Mouse (Mus musculus) CH12.LX (cell line): Measurements from ENCODE around the gene Cyp4f17. TPM values are rescaled to one million over a fixed set of nuclear protein-coding genes. Genes with fewer than 3 reads are reported as not detected.
A peak's percentile ranks its signal among the peaks of the same experiment; 100 is the strongest.
"Not testable (repeated sequence)": the region's sequence is repeated elsewhere in the genome, so short reads cannot be mapped to it uniquely, and the experiment has no call there.

Experiments used
- DNase-seq: peaks from one replicate; pipeline ENCODE4 v3.0.0-alpha.2; 2013; ENCODE audit errors: extremely low read depth
- H3K27ac ChIP-seq: 2 replicates; pipeline ENCODE4 v1.5.1; 2012; ENCODE audit warnings: low read depth, mild to moderate bottlenecking, control low read depth, moderate library complexity; ENCODE audit not compliant: insufficient read depth
- H3K27me3 ChIP-seq: replicated peaks from 2 replicates; pipeline ENCODE3; 2012; ENCODE audit warnings: inconsistent platforms
- H3K36me3 ChIP-seq, 2 experiments: replicated peaks in 1 of 2; 2 replicates each; pipeline versions ENCODE3 to v1.6.1; 2012; ENCODE audit warnings: inconsistent platforms in 1 of 2, low read length in 1 of 2, mild to moderate bottlenecking in 1 of 2, mixed read lengths in 1 of 2, moderate library complexity in 1 of 2; ENCODE audit not compliant: control insufficient read depth in 1 of 2, insufficient read depth in 1 of 2
- H3K4me1 ChIP-seq, 2 experiments: 2 replicates each; pipeline ENCODE4 v1.6.1; 2012; ENCODE audit warnings: inconsistent platforms in 1 of 2, moderate library complexity in 1 of 2; ENCODE audit not compliant: insufficient read depth in 2 of 2, control insufficient read depth in 1 of 2
- H3K4me2 ChIP-seq: 2 replicates; pipeline ENCODE4 v1.6.1; 2012; ENCODE audit warnings: low read depth, mild to moderate bottlenecking, control low read depth; ENCODE audit not compliant: poor library complexity, insufficient read depth, severe bottlenecking
- H3K4me3 ChIP-seq, 3 experiments: fragments of 150-350 bp in 1 of 3; sonication (generic) in 1 of 3; replicated peaks in 1 of 3; 2 replicates each; pipeline versions ENCODE3 to v1.5.1; 2011 to 2012; ENCODE audit warnings: low read depth in 2 of 3, low read length in 2 of 3, mild to moderate bottlenecking in 2 of 3, moderate library complexity in 2 of 3, control low read depth in 1 of 3, improper control_type of control experiment in 1 of 3, inconsistent platforms in 1 of 3, mixed read lengths in 1 of 3; ENCODE audit not compliant: poor library complexity in 1 of 3
- H3K79me2 ChIP-seq: replicated peaks from 2 replicates; pipeline ENCODE4 v1.6.1; 2012; ENCODE audit warnings: mild to moderate bottlenecking, moderate library complexity; ENCODE audit not compliant: control insufficient read depth, poor library complexity, insufficient read depth, severe bottlenecking; ENCODE audit errors: extremely low read depth
- H3K9ac ChIP-seq: 2 replicates; pipeline ENCODE4 v1.6.1; 2012; ENCODE audit warnings: low read depth, mild to moderate bottlenecking, control low read depth, moderate library complexity; ENCODE audit not compliant: insufficient read depth
- H3K9me3 ChIP-seq: replicated peaks from 2 replicates; pipeline ENCODE3; 2012; ENCODE audit warnings: low read length, inconsistent platforms, mixed read lengths
- CHD1 ChIP-seq: IDR thresholded peaks from 2 replicates; pipeline ENCODE4 v1.6.1; 2012; ENCODE audit warnings: low read depth, low read length, improper control_type of control experiment, inconsistent platforms
- CTCF ChIP-seq, 2 experiments: IDR thresholded peaks in 1 of 2; conservative IDR thresholded peaks in 1 of 2; 2 replicates each; pipeline ENCODE4 v1.5.1; 2011 to 2012; ENCODE audit warnings: low read depth in 2 of 2, low read length in 2 of 2, improper control_type of control experiment in 1 of 2, inconsistent platforms in 1 of 2, mild to moderate bottlenecking in 1 of 2, moderate library complexity in 1 of 2
- ELF1 ChIP-seq: IDR thresholded peaks from 2 replicates; pipeline ENCODE4 v1.6.1; 2014; ENCODE audit warnings: low read depth, mild to moderate bottlenecking, inconsistent platforms, low read length, improper control_type of control experiment
- EP300 ChIP-seq: IDR thresholded peaks from 2 replicates; pipeline ENCODE4 v1.6.1; 2011; ENCODE audit warnings: low read length, improper control_type of control experiment
- HCFC1 ChIP-seq: IDR thresholded peaks from 2 replicates; pipeline ENCODE4 v1.6.1; 2012; ENCODE audit warnings: low read depth, mild to moderate bottlenecking, inconsistent platforms, low read length, improper control_type of control experiment
- IRF4 ChIP-seq: IDR thresholded peaks from 2 replicates; pipeline ENCODE4 v1.6.1; 2014; ENCODE audit warnings: low read depth, mild to moderate bottlenecking, inconsistent platforms, low read length, improper control_type of control experiment
- MAX ChIP-seq: IDR thresholded peaks from 2 replicates; pipeline ENCODE4 v1.6.1; 2011; ENCODE audit warnings: low read length, improper control_type of control experiment
- MAZ ChIP-seq: IDR thresholded peaks from 2 replicates; pipeline ENCODE4 v1.6.1; 2012; ENCODE audit warnings: low read depth, mild to moderate bottlenecking, inconsistent platforms, low read length, improper control_type of control experiment, moderate library complexity
- MEF2A ChIP-seq: IDR thresholded peaks from 2 replicates; pipeline ENCODE4 v1.6.1; 2014; ENCODE audit warnings: low read depth, mild to moderate bottlenecking, inconsistent platforms, low read length, improper control_type of control experiment, borderline replicate concordance
- NELFE ChIP-seq: IDR thresholded peaks from 2 replicates; pipeline ENCODE4 v1.6.1; 2011; ENCODE audit warnings: low read depth, low read length, improper control_type of control experiment
- NRF1 ChIP-seq: IDR thresholded peaks from 2 replicates; pipeline ENCODE4 v1.6.1; 2014; ENCODE audit warnings: low read depth, mild to moderate bottlenecking, inconsistent platforms, low read length, improper control_type of control experiment, moderate library complexity
- POLR2A ChIP-seq: IDR thresholded peaks from 2 replicates; pipeline ENCODE4 v1.6.1; 2011; ENCODE audit warnings: low read depth, mild to moderate bottlenecking, improper control_type of control experiment, low read length
- RAD21 ChIP-seq: IDR thresholded peaks from 2 replicates; pipeline ENCODE4 v1.6.1; 2011; ENCODE audit warnings: low read depth, mild to moderate bottlenecking, low read length, improper control_type of control experiment, moderate library complexity
- SIN3A ChIP-seq: IDR thresholded peaks from 2 replicates; pipeline ENCODE4 v1.6.1; 2012; ENCODE audit warnings: low read length, improper control_type of control experiment, inconsistent platforms
- SMC3 ChIP-seq: IDR thresholded peaks from 2 replicates; pipeline ENCODE4 v1.6.1; 2011; ENCODE audit warnings: low read depth, low read length, improper control_type of control experiment
- TBP ChIP-seq: conservative IDR thresholded peaks from 2 replicates; pipeline ENCODE4 v1.6.1; 2011; ENCODE audit warnings: low read depth, low read length, improper control_type of control experiment
- USF2 ChIP-seq: conservative IDR thresholded peaks from 2 replicates; pipeline ENCODE4 v1.6.1; 2011; ENCODE audit warnings: low read depth, low read length, improper control_type of control experiment
- ZC3H11A ChIP-seq: IDR thresholded peaks from 2 replicates; pipeline ENCODE4 v1.6.1; 2012; ENCODE audit warnings: low read depth, mild to moderate bottlenecking, inconsistent platforms, low read length, improper control_type of control experiment
- ZKSCAN1 ChIP-seq: IDR thresholded peaks from 2 replicates; pipeline ENCODE4 v1.6.1; 2012; ENCODE audit warnings: low read depth, inconsistent platforms, low read length, improper control_type of control experiment, borderline replicate concordance
- ZNF384 ChIP-seq: IDR thresholded peaks from 2 replicates; pipeline ENCODE4 v1.6.1; 2012; ENCODE audit warnings: low read depth, low read length, improper control_type of control experiment, inconsistent platforms
- dilution Hi-C: fragments of 300-500 bp; cut with MboI; formaldehyde crosslinking; loops from 2 replicates; pipeline ENCODE4 v1.14.3; 2020; ENCODE audit warnings: low sequenced_read_pairs; ENCODE audit not compliant: extremely low pct_unique_long_range_greater_than_20kb, extremely low pct_ligation_motif_present
- in situ Hi-C: fragments of 300-500 bp; cut with MboI; formaldehyde crosslinking; loops from 3 replicates; pipeline ENCODE4 v1.14.3; 2019; ENCODE audit warnings: low sequenced_read_pairs, low pct_ligation_motif_present, low pct_unique_long_range_greater_than_20kb, mixed read lengths
- polyA plus RNA-seq: library from polyadenylated mRNA; unstranded; fragments of >175 nt; gene quantifications from 2 replicates; pipeline ENCODE4 v1.2.1, GENCODE M21; 2012; ENCODE audit warnings: low read depth; ENCODE audit not compliant: insufficient read length
- total RNA-seq, 2 experiments: library from RNA; depleted of rRNA; stranded (reverse); fragments of 300-350 nt in 1 of 2; fragments of >200 nt in 1 of 2; gene quantifications; 2 replicates each; pipeline ENCODE4 v1.2.3; 2012 to 2014

The Cyp4f17 gene
- total and polyA plus RNA-seq, 3 experiments, result 3.3 to 4.8 (median 4.1) TPM

GRCm38 (mm10) chr17:32527748-32528147, 21.9 kb downstream of the Cyp4f17 start:
- in situ Hi-C loops, result loop anchor here (10.0 to 25.0 kb wide), 2 partner anchors 147 to 335 kb away; no protein-coding TSS in a partner anchor
- TF ChIP-seq CTCF (conservative IDR thresholded peaks at IDR 0.05 in 1 of 2, IDR thresholded peaks at IDR 0.05 in 1 of 2; ENCODE audit: low read depth in 2 of 2, low read length in 2 of 2) (peak in 1 of 2 experiments; percentile 36; a peak in 2 of 4 replicates), USF2 (no peak)
- TF ChIP-seq, all 38 proteins: peak for 1
- H3K9ac ChIP-seq, result peak overlapping the region; percentile 76
- peak overlapping the region; percentile 80 for H3K4me2 ChIP-seq
- peak overlapping the region; percentile 56 to 66 (median 62) for H3K4me3 ChIP-seq
- no peak overlapping the region for H3K27ac ChIP-seq
- no peaks in the 10 kb centered on the region for H3K27me3 ChIP-seq
- no peak for DNase-seq
- H3K79me2 ChIP-seq, result peaks cover 10% of the 10 kb centered on the region
- H3K36me3 ChIP-seq, result peaks cover 0 to 26% of the 10 kb centered on the region in 2 experiments
- H3K9me3 ChIP-seq, result no peaks in the 10 kb centered on the region
- H3K4me1 ChIP-seq, result peaks cover 13 to 43% of the 10 kb centered on the region in 2 experiments; a peak in 3 of 4 replicates
- dilution Hi-C loops, result no loop called here

- peaks cover 15 to 49% of the 10 kb centered on the region in 2 experiments for H3K4me1 ChIP-seq
- H3K36me3 ChIP-seq, result peaks cover 0 to 26% of the 10 kb centered on the region in 2 experiments
- in situ Hi-C loops, result loop anchor here (10.0 to 25.0 kb wide), 2 partner anchors 146 to 334 kb away; no protein-coding TSS in a partner anchor
- peak overlapping the region; percentile 56 to 66 (median 62) for H3K4me3 ChIP-seq
- no peaks in the 10 kb centered on the region for H3K9me3 ChIP-seq
- H3K4me2 ChIP-seq, result peak overlapping the region; percentile 80
- DNase-seq, result peak; percentile 96
- dilution Hi-C loops, result no loop called here
- peaks cover under 1% of the 10 kb centered on the region; the same call in 1 of the 2 replicates for H3K79me2 ChIP-seq
- no peaks in the 10 kb centered on the region for H3K27me3 ChIP-seq
- TF ChIP-seq ZKSCAN1, result no peak
- TF ChIP-seq RAD21, result peak; percentile 97
- TF ChIP-seq ZC3H11A, result peak; percentile 15; the same call in 1 of the 2 replicates
- 0 out of 2 replicates have a peak, but pooled peaks have one; percentile 45 for TF ChIP-seq TBP
- TF ChIP-seq EP300, result no peak; the same call in 1 of the 2 replicates
- peak; percentile 82 for TF ChIP-seq ZNF384
- peak; percentile 43; the same call in 1 of the 2 replicates for TF ChIP-seq IRF4
- TF ChIP-seq NRF1, result peak; percentile 76
- TF ChIP-seq SIN3A, result peak; percentile 39; the same call in 1 of the 2 replicates
- no peak for TF ChIP-seq MAX
- TF ChIP-seq ELF1, result peak; percentile 93
- TF ChIP-seq MAZ, result 0 out of 2 replicates have a peak, but pooled peaks have one; percentile 47
- TF ChIP-seq USF2, result no peak
- peak; percentile 87 for TF ChIP-seq POLR2A
- peak; percentile 25 for TF ChIP-seq HCFC1
- peak; percentile 59; the same call in 1 of the 2 replicates for TF ChIP-seq MEF2A
- peak; percentile 57 to 95 for TF ChIP-seq CTCF (conservative IDR thresholded peaks at IDR 0.05 in 1 of 2, IDR thresholded peaks at IDR 0.05 in 1 of 2; ENCODE audit: low read depth in 2 of 2, low read length in 2 of 2)
- peak; percentile 71 for TF ChIP-seq NELFE
- peak; percentile 89 for TF ChIP-seq SMC3
- no peak for TF ChIP-seq CHD1
- peak overlapping the region; percentile 76 for H3K9ac ChIP-seq
- peak overlapping the region; percentile 7; the same call in 1 of the 2 replicates for H3K27ac ChIP-seq
Observed at GRCm38 (mm10) chr17:32528408-32529337, 22.8 kb downstream of the Cyp4f17 start.

- H3K4me2 ChIP-seq, H3K27ac ChIP-seq, DNase-seq, H3K79me2 ChIP-seq, H3K36me3 ChIP-seq, H3K9ac ChIP-seq, H3K4me3 ChIP-seq, H3K9me3 ChIP-seq, H3K27me3 ChIP-seq, dilution Hi-C loops: not testable (repeated sequence)
- H3K4me1 ChIP-seq, result peaks cover 11 to 57% of the 10 kb centered on the region in 2 experiments
- in situ Hi-C loops, result loop anchor here (25.0 kb wide), 1 partner anchor 330 kb away; no protein-coding TSS in a partner anchor
Observed at GRCm38 (mm10) chr17:32532356-32532755, 26.5 kb downstream of the Cyp4f17 start.
